Mouse (Mus musculus) hindbrain, embryonic 11.5 days (tissue): ENCODE measurements around the gene 4930544D05Rik. TPM values are rescaled to one million over a fixed set of nuclear protein-coding genes. Genes with fewer than 3 reads are reported as not detected.
"Not testable (repeated sequence)": the region's sequence is repeated elsewhere in the genome, so short reads cannot be mapped to it uniquely, and the experiment has no call there.

Experiments
- ATAC-seq: fragments of 200-750 bp; cut with Nextera tagmentation; 2 replicates; pipeline ENCODE4 v1.8.0; 2017; ENCODE audit warnings: mild to moderate bottlenecking, moderate TSS enrichment, moderate library complexity; ENCODE audit not compliant: low FRiP score
- DNase-seq: peaks from one replicate; pipeline ENCODE4 v3.0.0-alpha.2; 2015; ENCODE audit warnings: low spot score
- H3K27ac ChIP-seq: fragments of 300-500 bp; sonication (generic); 2 replicates; pipeline ENCODE4 v1.5.1; 2014; ENCODE audit warnings: mild to moderate bottlenecking, low read depth, low read length
- H3K27me3 ChIP-seq: fragments of 300-500 bp; sonication (generic); 2 replicates; pipeline ENCODE4 v1.6.1; 2014; ENCODE audit warnings: mild to moderate bottlenecking, low read length, moderate library complexity, mixed read lengths; ENCODE audit not compliant: control insufficient read depth, insufficient read depth
- H3K36me3 ChIP-seq: fragments of 300-500 bp; sonication (generic); 2 replicates; pipeline ENCODE4 v1.6.1; 2014; ENCODE audit warnings: mild to moderate bottlenecking, low read length, moderate library complexity, mixed read lengths; ENCODE audit not compliant: control insufficient read depth, insufficient read depth
- H3K4me1 ChIP-seq: fragments of 300-500 bp; sonication (generic); replicated peaks from 2 replicates; pipeline ENCODE4 v1.6.1; 2014; ENCODE audit warnings: low read length, mixed read lengths; ENCODE audit not compliant: control insufficient read depth, insufficient read depth
- H3K4me2 ChIP-seq: fragments of 300-500 bp; sonication (generic); replicated peaks from 2 replicates; pipeline ENCODE4 v1.6.1; 2014; ENCODE audit warnings: mild to moderate bottlenecking, low read depth, low read length
- H3K4me3 ChIP-seq: fragments of 300-500 bp; sonication (generic); 2 replicates; pipeline ENCODE4 v1.5.1; 2014; ENCODE audit warnings: low read depth, low read length
- H3K9ac ChIP-seq: fragments of 300-500 bp; sonication (generic); 2 replicates; pipeline ENCODE4 v1.6.1; 2014; ENCODE audit warnings: low read depth, low read length
- H3K9me3 ChIP-seq: fragments of 300-500 bp; sonication (generic); 2 replicates; pipeline ENCODE4 v1.6.1; 2016; ENCODE audit warnings: low read length; ENCODE audit not compliant: control insufficient read depth
- WGBS: fragments of 180-500 bp; shearing (Covaris S2); extraction: QIAGEN DNeasy Blood & Tissue Kit; methylation state at CpG from one replicate; pipeline ENCODE4 v1.1.7; 2014; 5-methylcytosine and 5-hydroxymethylcytosine counted together
- polyA plus RNA-seq: library from polyadenylated mRNA; unstranded; fragments of >200 nt; fragmentation: Nextera tagmentation; extraction: Ambion mirVana; gene quantifications from 2 replicates; pipeline ENCODE4 v1.2.1, GENCODE M21; 2014

The 4930544D05Rik gene
- not detected in 2 replicates for polyA plus RNA-seq

DNA sequence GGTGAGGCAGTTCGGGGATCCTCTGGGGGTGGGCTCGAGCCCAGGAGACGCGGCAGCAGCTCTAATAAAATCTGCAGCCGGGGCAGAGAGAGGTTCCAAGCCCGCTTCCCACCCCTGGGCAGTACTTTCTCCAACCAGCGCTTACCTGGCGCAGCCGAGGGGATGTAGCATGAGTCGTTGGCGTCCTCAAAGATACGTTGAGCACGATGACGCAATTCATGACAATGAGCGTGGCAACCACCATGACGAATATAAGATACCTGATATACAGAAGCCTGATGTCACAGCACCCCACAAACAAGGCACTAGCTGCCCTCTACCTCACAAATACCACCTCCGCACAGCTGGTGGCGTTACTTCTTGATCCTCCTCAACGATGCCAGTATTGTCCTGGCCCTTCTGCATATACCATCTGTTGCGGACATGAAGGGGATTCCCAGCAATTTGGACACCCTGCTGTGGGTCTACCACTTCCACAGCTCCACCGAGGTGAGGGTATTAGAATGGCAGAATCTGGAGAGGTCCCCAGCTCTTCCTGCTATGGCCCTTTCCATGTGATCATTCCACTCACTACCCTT, at the start of gene 4930544D05Rik:
4930544D05Rik (plus strand) TSS at position 333 of the 578 bp plus-strand sequence.
- no peak within 1 kb of the TSS for H3K27ac ChIP-seq
- no peaks in the 10 kb centered on the region for H3K9me3 ChIP-seq
- WGBS: 14% methylated on average over 21 of the region's 21 CpGs
- H3K27me3 ChIP-seq: peaks cover 6% of the 10 kb centered on the region; the same call in 1 of the 2 replicates
- peak within 1 kb of the TSS; percentile 19; the same call in 1 of the 2 replicates for H3K4me3 ChIP-seq
- ATAC-seq: no peak
- peak; percentile 9 for DNase-seq
- peak within 1 kb of the TSS; percentile 47; the same call in 1 of the 2 replicates for H3K9ac ChIP-seq
- H3K36me3 ChIP-seq: 0 out of 2 replicates have a peak, but pooled peaks cover 4% of the 10 kb centered on the region
- no peaks in the 10 kb centered on the region; the same call in 1 of the 2 replicates for H3K4me1 ChIP-seq
- peak within 1 kb of the TSS; percentile 51 for H3K4me2 ChIP-seq

DNA sequence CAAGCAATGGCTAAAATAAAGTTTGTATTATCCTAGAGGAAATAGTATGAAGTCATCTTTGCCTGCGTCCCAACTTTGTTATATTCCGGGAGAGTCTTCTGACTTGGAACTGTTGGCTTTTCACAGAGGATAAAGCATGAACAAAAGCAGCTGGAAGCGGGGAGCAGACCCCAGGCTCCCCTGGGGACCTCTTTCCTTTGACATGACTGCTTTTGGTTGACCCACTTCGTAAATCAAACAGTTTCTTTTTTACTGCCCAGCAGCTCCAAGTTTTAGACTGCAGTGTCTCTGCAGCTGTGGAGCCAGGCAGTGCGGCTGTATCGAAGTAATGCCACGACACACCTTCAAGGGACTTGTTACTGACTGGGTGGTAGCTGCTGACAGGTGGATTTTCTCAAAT, 49.1 kb upstream of the 4930544D05Rik start:
- Histone ChIP-seq H3K9ac (no peak overlapping the region), H3K36me3 (no peaks in the 10 kb centered on the region), H3K9me3 (no peaks in the 10 kb centered on the region), H3K27me3 (no peaks in the 10 kb centered on the region), H3K27ac (no peak overlapping the region), H3K4me2 (no peak overlapping the region), H3K4me3 (no peak overlapping the region), H3K4me1 (0 out of 2 replicates have a peak, but pooled peaks cover 3% of the 10 kb centered on the region)
- DNase-seq (no peak), ATAC-seq (no peak)
- 73% methylated on average over 7 of the region's 7 CpGs for WGBS

DNA sequence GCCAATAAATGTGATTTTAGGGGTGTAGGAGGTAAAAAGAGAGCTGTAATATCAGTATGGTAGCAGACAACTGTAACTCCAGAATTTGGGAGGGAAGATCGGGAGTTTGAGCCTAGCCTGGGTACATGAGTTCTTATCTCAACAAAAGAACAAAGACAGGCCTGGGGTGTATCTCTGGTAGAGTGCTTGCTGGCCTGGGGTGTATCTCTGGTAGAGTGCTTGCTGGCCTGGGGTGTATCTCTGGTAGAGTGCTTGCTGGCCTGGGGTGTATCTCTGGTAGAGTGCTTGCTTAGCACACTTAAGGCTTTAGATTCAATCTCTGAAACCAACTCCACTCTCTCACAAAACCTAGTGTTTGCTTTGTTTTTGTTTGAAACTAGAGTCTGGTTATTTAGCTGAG, 45.0 kb upstream of the 4930544D05Rik start:
- H3K9me3 ChIP-seq, DNase-seq, H3K4me3 ChIP-seq, H3K36me3 ChIP-seq, H3K4me2 ChIP-seq, H3K27me3 ChIP-seq, ATAC-seq, H3K4me1 ChIP-seq, H3K27ac ChIP-seq, H3K9ac ChIP-seq: not testable (repeated sequence)
- WGBS: 82% methylated on average over 1 of the region's 1 CpGs

DNA sequence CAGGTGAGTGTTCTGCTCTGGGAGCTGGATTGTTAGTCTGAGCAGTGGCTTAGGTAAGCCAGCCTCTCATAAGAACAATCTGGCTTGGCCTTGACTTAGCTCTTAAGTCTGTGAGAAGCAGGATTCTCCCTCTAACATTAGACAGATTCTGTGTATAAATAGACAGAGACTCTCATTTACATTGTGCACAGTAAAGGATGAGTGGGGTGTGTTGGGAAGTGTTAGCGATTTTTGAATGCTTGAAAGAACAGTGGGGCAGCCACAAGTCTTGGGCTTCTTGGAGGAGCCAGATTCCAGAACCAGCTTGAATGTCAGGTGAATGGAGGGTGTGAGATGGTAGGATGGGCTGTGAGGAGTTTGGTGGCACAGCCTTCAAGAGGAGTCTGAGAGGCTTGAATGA, 44.0 kb upstream of the 4930544D05Rik start:
- Histone ChIP-seq H3K36me3 (no peaks in the 10 kb centered on the region), H3K27ac (no peak overlapping the region), H3K4me3 (no peak overlapping the region), H3K4me2 (no peak overlapping the region), H3K27me3 (no peaks in the 10 kb centered on the region), H3K9me3 (no peaks in the 10 kb centered on the region), H3K9ac (no peak overlapping the region), H3K4me1 (0 out of 2 replicates have a peak, but pooled peaks cover 3% of the 10 kb centered on the region)
- DNase-seq (no peak), ATAC-seq (no peak)
- WGBS: 88% methylated on average over 1 of the region's 1 CpGs

DNA sequence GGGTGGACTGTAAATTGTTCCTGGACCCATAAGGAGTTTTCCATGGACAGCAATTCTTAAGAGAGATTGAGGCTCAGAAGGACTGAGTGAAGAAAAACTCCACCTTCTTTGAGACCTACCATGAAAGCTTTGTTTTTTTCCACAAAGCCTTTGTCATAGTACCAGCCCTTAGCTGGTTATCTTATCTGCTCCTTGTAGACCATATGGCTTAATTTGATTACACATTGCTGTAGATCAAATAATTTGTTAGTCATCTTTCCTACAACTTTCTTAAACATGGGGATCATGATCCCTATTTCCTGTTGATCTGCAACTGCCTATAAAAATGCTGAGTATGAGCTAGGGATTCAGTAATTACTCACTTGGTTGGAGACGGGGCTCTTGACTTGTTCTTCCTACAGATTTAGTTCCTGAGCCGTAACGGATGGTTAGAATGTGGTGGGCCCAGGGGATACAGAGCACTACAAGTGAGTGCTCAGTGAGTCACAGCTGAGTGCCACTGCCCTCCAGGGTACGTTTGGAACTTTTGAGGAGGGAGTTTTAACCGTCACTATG, 43.2 kb upstream of the 4930544D05Rik start:
- no peak for DNase-seq
- 67% methylated on average over 5 of the region's 5 CpGs for WGBS
- no peak overlapping the region for H3K27ac ChIP-seq
- H3K4me1 ChIP-seq: no peaks in the 10 kb centered on the region
- H3K36me3 ChIP-seq: no peaks in the 10 kb centered on the region
- H3K9ac ChIP-seq: no peak overlapping the region
- no peak overlapping the region for H3K4me2 ChIP-seq
- no peaks in the 10 kb centered on the region for H3K27me3 ChIP-seq
- no peak overlapping the region for H3K4me3 ChIP-seq
- no peaks in the 10 kb centered on the region for H3K9me3 ChIP-seq
- ATAC-seq: no peak

DNA sequence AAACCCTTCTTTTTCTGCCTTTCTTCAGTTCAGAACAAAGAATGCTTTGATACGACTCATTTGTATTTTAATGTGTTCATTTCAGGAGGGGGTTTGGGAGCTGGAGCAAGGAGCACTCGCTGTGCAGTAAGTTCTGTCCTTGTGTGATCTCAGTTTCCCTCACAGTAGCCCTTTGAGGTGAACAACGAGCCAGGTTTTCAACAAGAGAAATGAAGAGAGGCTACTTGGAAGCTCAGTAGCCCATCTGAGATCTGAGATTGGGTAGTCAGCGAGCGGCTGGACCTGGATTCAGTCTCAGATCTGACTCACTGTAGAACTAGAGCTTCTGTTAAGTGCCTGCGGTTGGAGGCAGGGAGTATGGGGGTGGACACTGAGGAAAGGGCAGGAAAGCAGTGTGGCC, 41.8 kb upstream of the 4930544D05Rik start:
- no peak overlapping the region for H3K4me2 ChIP-seq
- H3K4me3 ChIP-seq: no peak overlapping the region
- H3K9me3 ChIP-seq: no peaks in the 10 kb centered on the region
- ATAC-seq (no peak), DNase-seq (no peak)
- H3K36me3 ChIP-seq: no peaks in the 10 kb centered on the region
- no peaks in the 10 kb centered on the region for H3K27me3 ChIP-seq
- 72% methylated on average over 6 of the region's 6 CpGs for WGBS
- H3K9ac ChIP-seq: no peak overlapping the region
- H3K4me1 ChIP-seq: no peaks in the 10 kb centered on the region
- H3K27ac ChIP-seq: no peak overlapping the region

DNA sequence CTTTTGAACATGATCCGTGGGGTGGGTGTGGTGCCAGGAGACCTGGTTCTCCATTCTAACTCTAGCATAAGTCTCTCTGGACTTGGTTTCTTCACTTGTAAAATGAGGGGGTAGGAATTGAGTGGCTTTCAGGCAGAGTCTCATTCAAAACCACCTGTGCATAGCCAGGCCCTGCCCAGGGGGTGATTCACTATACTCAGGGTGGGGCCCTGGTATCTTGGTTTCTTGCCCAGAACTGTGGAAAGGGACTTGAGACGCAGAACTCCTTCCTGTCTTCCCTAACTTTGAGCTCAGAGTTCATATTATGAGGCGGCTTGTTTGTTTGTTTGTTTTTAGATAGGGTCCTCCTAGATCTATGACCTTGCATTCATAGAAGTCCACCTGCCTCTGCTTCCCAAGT, 38.4 kb upstream of the 4930544D05Rik start:
- H3K27ac ChIP-seq: no peak overlapping the region
- no peak for DNase-seq
- no peak overlapping the region for H3K4me3 ChIP-seq
- H3K4me2 ChIP-seq: no peak overlapping the region
- H3K27me3 ChIP-seq: no peaks in the 10 kb centered on the region
- 85% methylated on average over 3 of the region's 3 CpGs for WGBS
- H3K4me1 ChIP-seq: no peaks in the 10 kb centered on the region
- no peaks in the 10 kb centered on the region for H3K9me3 ChIP-seq
- ATAC-seq: no peak
- no peaks in the 10 kb centered on the region for H3K36me3 ChIP-seq
- H3K9ac ChIP-seq: no peak overlapping the region

DNA sequence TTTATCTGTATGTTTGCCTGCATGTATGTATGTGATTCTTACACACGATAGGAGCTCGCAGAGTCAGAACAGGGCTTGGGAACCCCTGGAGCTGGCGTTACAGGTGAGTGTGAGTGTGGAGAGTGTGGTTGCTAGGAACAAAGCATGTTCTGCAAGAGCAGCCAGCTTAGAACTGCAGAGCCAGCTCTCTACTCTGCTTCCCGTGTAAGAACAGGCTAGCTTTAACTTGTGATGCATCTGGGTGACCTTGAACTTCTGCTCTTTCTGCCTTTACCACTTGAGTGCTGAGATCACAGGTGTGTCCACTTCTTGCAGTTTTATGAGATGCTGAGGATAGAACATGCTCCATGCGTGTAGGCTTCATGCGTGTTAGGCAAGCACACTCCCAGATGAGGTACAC, 36.7 kb upstream of the 4930544D05Rik start:
- Histone ChIP-seq H3K27ac (no peak overlapping the region), H3K27me3 (no peaks in the 10 kb centered on the region), H3K9me3 (no peaks in the 10 kb centered on the region), H3K4me1 (no peaks in the 10 kb centered on the region), H3K4me2 (no peak overlapping the region), H3K36me3 (no peaks in the 10 kb centered on the region), H3K9ac (no peak overlapping the region), H3K4me3 (no peak overlapping the region)
- 93% methylated on average over 6 of the region's 6 CpGs for WGBS
- ATAC-seq (no peak), DNase-seq (no peak)

DNA sequence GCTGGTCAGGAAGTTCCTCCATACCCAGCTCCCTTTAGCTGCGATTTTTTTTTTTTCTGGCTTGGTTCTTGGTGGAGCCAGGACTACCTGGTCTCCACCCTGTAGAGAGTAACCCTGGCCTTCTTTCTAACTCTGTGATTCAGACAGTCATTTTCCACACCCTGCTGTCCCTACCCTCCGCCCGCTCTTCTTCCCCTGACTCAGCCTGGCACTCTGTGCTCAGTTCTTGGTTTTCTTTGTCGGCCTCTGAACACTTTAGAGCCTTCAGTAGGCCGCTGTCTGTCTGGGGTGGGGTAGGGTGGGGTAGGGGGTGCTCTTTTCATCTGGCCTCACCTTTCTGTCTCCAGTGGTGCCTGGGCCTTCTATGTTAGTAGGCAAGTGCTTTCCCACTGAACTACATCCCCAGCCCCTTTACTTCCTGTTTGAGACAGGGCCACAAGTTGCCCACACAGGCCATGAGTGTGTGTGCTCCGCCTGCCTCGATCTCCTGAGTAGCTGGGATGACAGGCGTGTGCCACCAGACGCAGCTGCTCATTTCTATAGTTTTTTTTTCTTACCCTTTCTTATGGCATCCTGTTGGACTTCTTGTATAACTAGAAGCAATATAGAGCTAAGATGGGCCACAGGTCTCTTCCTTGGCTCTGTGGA, 35.8 kb upstream of the 4930544D05Rik start:
- 86% methylated on average over 9 of the region's 9 CpGs for WGBS
- no peaks in the 10 kb centered on the region for H3K9me3 ChIP-seq
- no peak overlapping the region for H3K4me3 ChIP-seq
- H3K27me3 ChIP-seq: no peaks in the 10 kb centered on the region
- no peak overlapping the region for H3K27ac ChIP-seq
- DNase-seq (no peak), ATAC-seq (no peak)
- H3K9ac ChIP-seq: no peak overlapping the region
- H3K4me1 ChIP-seq: no peaks in the 10 kb centered on the region; the same call in 1 of the 2 replicates
- no peak overlapping the region for H3K4me2 ChIP-seq
- H3K36me3 ChIP-seq: no peaks in the 10 kb centered on the region
